26 mouse cellular contexts compared by ENCODE assay signal in the genomic region with DNA sequence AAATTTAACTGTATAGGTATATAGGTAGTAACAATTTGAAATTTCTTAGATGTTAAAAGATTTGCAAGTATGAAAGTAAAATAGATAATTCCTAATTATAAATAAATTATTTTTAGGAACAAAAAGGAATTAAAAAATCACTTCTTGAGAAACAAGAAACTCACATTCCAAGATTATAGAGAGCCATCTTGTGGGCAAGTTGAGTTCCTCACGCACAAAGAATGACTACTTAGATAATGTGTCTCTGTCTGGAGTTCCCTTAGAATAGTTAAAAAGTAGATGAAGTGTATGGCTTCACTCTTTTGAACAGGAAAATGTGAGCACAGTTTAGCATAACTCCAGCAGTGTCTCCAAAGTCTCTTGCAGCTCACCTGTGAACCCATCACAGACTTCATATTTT.
A peak's percentile ranks its signal among the peaks of the same experiment; 100 is the strongest.
DNase-seq lines count a peak whose midpoint lies in the region; ATAC-seq and TF ChIP-seq lines count a peak whose summit lies in the region.
"Had no signal": no experiment of that assay in that cellular context is flagged by ENCODE, and none has a peak within 500 bp of the region (broad histone marks: within the 10 kb centered on the region; RNA-seq: fewer than 3 reads in every experiment).

No protein-coding gene starts in this region.

- 76% methylated on average over 1 of the region's 1 CpGs for WGBS in hindbrain, embryonic 14.5 days
- 78% methylated on average over 1 of the region's 1 CpGs for WGBS in hindbrain, embryonic 13.5 days
- WGBS in lung, embryonic 14.5 days = 68% methylated on average over 1 of the region's 1 CpGs
- WGBS in stomach, postnatal 0 days = 59% methylated on average over 1 of the region's 1 CpGs
- WGBS in kidney, embryonic 14.5 days = 77% methylated on average over 1 of the region's 1 CpGs

- DNase-seq in hindbrain, embryonic 14.5 days (ENCODE audit: low spot score) = peak; percentile 44
- no peak for DNase-seq in lung, embryonic 14.5 days
- DNase-seq in lung, postnatal 4 days = no peak
- DNase-seq in Patski (ENCODE audit: low read depth, low spot score) = no peak
- no peak for DNase-seq in stomach, postnatal 0 days (ENCODE audit: low spot score)
- DNase-seq: adrenal gland, adult 8-10 months; cerebellum, adult 2 months; cerebellum, postnatal 25 days; heart, postnatal 4 days; kidney, adult 18-20 months; lung, adult 18-20 months; lung, postnatal 14 days; retina, postnatal 1 day; right cerebral cortex, postnatal 4 days; thymus, postnatal 36 days had no signal

- no peak for TF ChIP-seq EP300 in stomach, postnatal 0 days (optimal IDR thresholded peaks at IDR 0.05)

- CTCF ChIA-PET in Patski (lab: Charles Lee) = no interaction called here

- POLR2A ChIA-PET in Patski (lab: Charles Lee) = no interaction called here

- H3K4me1 ChIP-seq in hindbrain, embryonic 14.5 days (replicated peaks; ENCODE audit: control insufficient read depth, insufficient read depth, low read length) = no peaks in the 10 kb centered on the region
- H3K4me1 ChIP-seq in hindbrain, embryonic 13.5 days (replicated peaks) = peaks cover 4% of the 10 kb centered on the region
- no peaks in the 10 kb centered on the region for H3K4me1 ChIP-seq in lung, embryonic 14.5 days (ENCODE audit: insufficient read depth)
- H3K4me1 ChIP-seq in stomach, postnatal 0 days (replicated peaks; ENCODE audit: control insufficient read depth, insufficient read depth) = no peaks in the 10 kb centered on the region
- H3K4me1 ChIP-seq in kidney, embryonic 14.5 days (ENCODE audit: control insufficient read depth, insufficient read depth, low read length) = no peaks in the 10 kb centered on the region
- H3K4me1 ChIP-seq: embryonic facial prominence, embryonic 13.5 days; forebrain, embryonic 12.5 days; midbrain, embryonic 15.5 days; neural tube, embryonic 13.5 days had no signal

- no peaks in the 10 kb centered on the region for H3K9me3 ChIP-seq in hindbrain, embryonic 14.5 days (ENCODE audit: control insufficient read depth, low read length)
- H3K9me3 ChIP-seq in hindbrain, embryonic 13.5 days = no peaks in the 10 kb centered on the region
- no peaks in the 10 kb centered on the region for H3K9me3 ChIP-seq in lung, embryonic 14.5 days (ENCODE audit: low read depth, low read length)
- H3K9me3 ChIP-seq in stomach, postnatal 0 days (ENCODE audit: control insufficient read depth, low read length) = no peaks in the 10 kb centered on the region
- H3K9me3 ChIP-seq in kidney, embryonic 14.5 days (ENCODE audit: control insufficient read depth, low read length) = no peaks in the 10 kb centered on the region
- H3K9me3 ChIP-seq: embryonic facial prominence, embryonic 13.5 days; forebrain, embryonic 12.5 days; heart, embryonic 10.5 days; liver, embryonic 12.5 days; midbrain, embryonic 15.5 days; neural tube, embryonic 13.5 days had no signal

- in situ Hi-C loops in Patski (cut with MboI; ENCODE audit: low pct_unique_long_range_greater_than_20kb) = loop anchor here (5.0 to 25.0 kb wide), 4 partner anchors 53 to 373 kb away; no protein-coding TSS in a partner anchor

- ATAC-seq in hindbrain, embryonic 14.5 days (ENCODE audit: low FRiP score) = no peak
- ATAC-seq in hindbrain, embryonic 13.5 days (ENCODE audit: low FRiP score) = no peak
- ATAC-seq in lung, embryonic 14.5 days (ENCODE audit: insufficient read depth) = no peak
- no peak for ATAC-seq in Patski
- ATAC-seq in stomach, postnatal 0 days (ENCODE audit: low FRiP score, low TSS enrichment) = no peak
- ATAC-seq in kidney, embryonic 14.5 days (ENCODE audit: low FRiP score, low TSS enrichment) = no peak
- ATAC-seq: liver, embryonic 12.5 days; midbrain, embryonic 15.5 days had no signal

- no peak overlapping the region for H3K4me3 ChIP-seq in hindbrain, embryonic 14.5 days (replicated peaks; ENCODE audit: low read length)
- no peak overlapping the region for H3K4me3 ChIP-seq in hindbrain, embryonic 13.5 days
- H3K4me3 ChIP-seq in lung, embryonic 14.5 days (ENCODE audit: low read depth, low read length) = no peak overlapping the region
- no peak overlapping the region for H3K4me3 ChIP-seq in stomach, postnatal 0 days (ENCODE audit: low read depth, low read length)
- no peak overlapping the region for H3K4me3 ChIP-seq in kidney, embryonic 14.5 days (ENCODE audit: low read length)
- H3K4me3 ChIP-seq: embryonic facial prominence, embryonic 13.5 days; erythroblast, embryonic 14.5 days; forebrain, embryonic 12.5 days; heart, embryonic 10.5 days; liver, embryonic 12.5 days; midbrain, embryonic 15.5 days; myocyte; neural tube, embryonic 13.5 days had no signal

- H3K9ac ChIP-seq in hindbrain, embryonic 14.5 days = no peak overlapping the region
- no peak overlapping the region for H3K9ac ChIP-seq in hindbrain, embryonic 13.5 days
- H3K9ac ChIP-seq in lung, embryonic 14.5 days = no peak overlapping the region
- H3K9ac ChIP-seq in stomach, postnatal 0 days (ENCODE audit: low read length) = no peak overlapping the region
- no peak overlapping the region for H3K9ac ChIP-seq in kidney, embryonic 14.5 days (ENCODE audit: low read depth, low read length)
- H3K9ac ChIP-seq: embryonic facial prominence, embryonic 13.5 days; forebrain, embryonic 12.5 days; liver, embryonic 12.5 days; midbrain, embryonic 15.5 days; neural tube, embryonic 13.5 days had no signal

- H3K27me3 ChIP-seq in hindbrain, embryonic 14.5 days (ENCODE audit: control insufficient read depth, insufficient read depth, low read length) = no peaks in the 10 kb centered on the region
- no peaks in the 10 kb centered on the region for H3K27me3 ChIP-seq in hindbrain, embryonic 13.5 days
- H3K27me3 ChIP-seq in lung, embryonic 14.5 days (ENCODE audit: insufficient read depth, low read length) = no peaks in the 10 kb centered on the region
- no peaks in the 10 kb centered on the region for H3K27me3 ChIP-seq in Patski
- no peaks in the 10 kb centered on the region for H3K27me3 ChIP-seq in stomach, postnatal 0 days (ENCODE audit: control insufficient read depth, insufficient read depth, low read length)
- no peaks in the 10 kb centered on the region for H3K27me3 ChIP-seq in kidney, embryonic 14.5 days (ENCODE audit: control insufficient read depth, insufficient read depth, low read length)
- H3K27me3 ChIP-seq: embryonic facial prominence, embryonic 13.5 days; forebrain, embryonic 12.5 days; liver, embryonic 12.5 days; midbrain, embryonic 15.5 days; neural tube, embryonic 13.5 days had no signal

- TF ChIP-seq CTCF in lung, embryonic 14.5 days (IDR thresholded peaks at IDR 0.05; ENCODE audit: low read depth) = 0 out of 2 replicates have a peak, but pooled peaks have one; percentile 14
- peak; percentile 35 for TF ChIP-seq CTCF in Patski (IDR thresholded peaks at IDR 0.05)
- peak; percentile 55 for TF ChIP-seq CTCF in stomach, postnatal 0 days (IDR thresholded peaks at IDR 0.05; ENCODE audit: low read depth)

- no peaks in the 10 kb centered on the region for H3K36me3 ChIP-seq in hindbrain, embryonic 14.5 days (replicated peaks; ENCODE audit: control insufficient read depth, insufficient read depth)
- H3K36me3 ChIP-seq in hindbrain, embryonic 13.5 days = no peaks in the 10 kb centered on the region
- no peaks in the 10 kb centered on the region for H3K36me3 ChIP-seq in lung, embryonic 14.5 days (ENCODE audit: insufficient read depth)
- no peaks in the 10 kb centered on the region for H3K36me3 ChIP-seq in stomach, postnatal 0 days (ENCODE audit: control insufficient read depth, insufficient read depth, low read length)
- H3K36me3 ChIP-seq in kidney, embryonic 14.5 days (ENCODE audit: control insufficient read depth, insufficient read depth, low read length) = no peaks in the 10 kb centered on the region
- H3K36me3 ChIP-seq: embryonic facial prominence, embryonic 13.5 days; forebrain, embryonic 12.5 days; heart, embryonic 10.5 days; liver, embryonic 12.5 days; midbrain, embryonic 15.5 days; neural tube, embryonic 13.5 days had no signal

- H3K27ac ChIP-seq in hindbrain, embryonic 14.5 days = no peak overlapping the region
- no peak overlapping the region for H3K27ac ChIP-seq in hindbrain, embryonic 13.5 days
- H3K27ac ChIP-seq in lung, embryonic 14.5 days (ENCODE audit: low read depth) = no peak overlapping the region
- H3K27ac ChIP-seq in stomach, postnatal 0 days (replicated peaks) = no peak overlapping the region
- H3K27ac ChIP-seq in kidney, embryonic 14.5 days (ENCODE audit: low read depth, low read length) = no peak overlapping the region
- H3K27ac ChIP-seq: embryonic facial prominence, embryonic 13.5 days; forebrain, embryonic 12.5 days; heart, embryonic 10.5 days; kidney, postnatal 0 days; liver, embryonic 12.5 days; midbrain, embryonic 15.5 days; neural tube, embryonic 13.5 days had no signal

- H3K4me2 ChIP-seq in hindbrain, embryonic 14.5 days (replicated peaks) = no peak overlapping the region
- no peak overlapping the region for H3K4me2 ChIP-seq in hindbrain, embryonic 13.5 days
- H3K4me2 ChIP-seq in lung, embryonic 14.5 days = no peak overlapping the region
- no peak overlapping the region for H3K4me2 ChIP-seq in stomach, postnatal 0 days (replicated peaks; ENCODE audit: low read depth)
- H3K4me2 ChIP-seq in kidney, embryonic 14.5 days (replicated peaks; ENCODE audit: low read depth, low read length) = no peak overlapping the region
- H3K4me2 ChIP-seq: embryonic facial prominence, embryonic 13.5 days; forebrain, embryonic 12.5 days; liver, embryonic 12.5 days; midbrain, embryonic 15.5 days; neural tube, embryonic 13.5 days had no signal
